Mouse (Mus musculus) midbrain, embryonic 14.5 days (tissue): ENCODE measurements around the gene Atp5g3. TPM values are rescaled to one million over a fixed set of nuclear protein-coding genes. Genes with fewer than 3 reads are reported as not detected.

Experiments
- ATAC-seq: fragments of 200-750 bp; cut with Nextera tagmentation; 2 replicates; pipeline ENCODE4 v1.8.0; 2017; ENCODE audit warnings: moderate number of reproducible peaks, moderate library complexity; ENCODE audit not compliant: low FRiP score, low TSS enrichment
- DNase-seq: peaks from one replicate; pipeline ENCODE4 v3.0.0-alpha.2; 2015
- H3K27ac ChIP-seq: fragments of 300-500 bp; sonication (generic); replicated peaks from 2 replicates; pipeline ENCODE4 v1.5.1; 2014; ENCODE audit warnings: mild to moderate bottlenecking, low read depth, low read length, moderate library complexity
- H3K27me3 ChIP-seq: fragments of 300-500 bp; sonication (generic); 2 replicates; pipeline ENCODE4 v1.6.1; 2014; ENCODE audit warnings: low read length, control low read depth, mixed read lengths; ENCODE audit not compliant: control insufficient read depth, insufficient read depth
- H3K36me3 ChIP-seq: fragments of 300-500 bp; sonication (generic); 2 replicates; pipeline ENCODE4 v1.6.1; 2014; ENCODE audit warnings: low read length, control low read depth; ENCODE audit not compliant: control insufficient read depth, insufficient read depth
- H3K4me1 ChIP-seq: fragments of 300-500 bp; sonication (generic); 2 replicates; pipeline ENCODE4 v1.6.1; 2014; ENCODE audit warnings: mild to moderate bottlenecking, antibody characterized with exemption, low read length, control low read depth; ENCODE audit not compliant: control insufficient read depth, insufficient read depth
- H3K4me2 ChIP-seq: fragments of 300-500 bp; sonication (generic); 2 replicates; pipeline ENCODE4 v1.6.1; 2014; ENCODE audit warnings: mild to moderate bottlenecking, low read length, moderate library complexity
- H3K4me3 ChIP-seq: fragments of 300-500 bp; sonication (generic); replicated peaks from 2 replicates; pipeline ENCODE4 v1.5.1; 2014; ENCODE audit warnings: low read depth, low read length
- H3K9ac ChIP-seq: fragments of 300-500 bp; sonication (generic); replicated peaks from 2 replicates; pipeline ENCODE4 v1.6.1; 2014; ENCODE audit warnings: mild to moderate bottlenecking, low read length, moderate library complexity
- H3K9me3 ChIP-seq: fragments of 300-500 bp; sonication (generic); 2 replicates; pipeline ENCODE4 v1.6.1; 2016; ENCODE audit warnings: low read length, control low read depth, mixed read lengths; ENCODE audit not compliant: control insufficient read depth
- WGBS: fragments of 180-500 bp; shearing (Covaris S2); extraction: QIAGEN DNeasy Blood & Tissue Kit; methylation state at CpG from one replicate; pipeline ENCODE4 v1.1.7; 2014; 5-methylcytosine and 5-hydroxymethylcytosine counted together
- polyA plus RNA-seq: library from polyadenylated mRNA; unstranded; fragments of >200 nt; fragmentation: Nextera tagmentation; extraction: Ambion mirVana; gene quantifications from 2 replicates; pipeline ENCODE4 v1.2.1, GENCODE M21; 2014

Gene Atp5g3
- 1,023 and 1,183 TPM in 2 replicates for polyA plus RNA-seq

- Histone ChIP-seq H3K9ac (peak within 1 kb of the TSS; percentile 99), H3K4me3 (peak within 1 kb of the TSS; percentile 98)
- ATAC-seq, result peak; percentile 95
Measured at GRCm38 (mm10) chr2:73911175-73911700, at the start of gene Atp5g3. Atp5g3 (minus strand) TSS chr2:73911326.

GRCm38 (mm10) chr2:73958342-73958741, 47.2 kb upstream of the Atp5g3 start:
- Histone ChIP-seq H3K27me3 (no peaks in the 10 kb centered on the region), H3K27ac (no peak overlapping the region), H3K4me2 (no peak overlapping the region), H3K4me1 (no peaks in the 10 kb centered on the region), H3K4me3 (no peak overlapping the region), H3K36me3 (no peaks in the 10 kb centered on the region), H3K9ac (no peak overlapping the region), H3K9me3 (no peaks in the 10 kb centered on the region)
- WGBS, result 81% methylated on average over 6 of the region's 6 CpGs
- ATAC-seq (no peak), DNase-seq (no peak)

More at GRCm38 (mm10) chr2:73911175-73911700, at the start of gene Atp5g3:
- Histone ChIP-seq H3K9me3 (no peaks in the 10 kb centered on the region), H3K4me2 (peak within 1 kb of the TSS; percentile 85), H3K4me1 (peaks cover 12% of the 10 kb centered on the region), H3K27ac (peak within 1 kb of the TSS; percentile 91), H3K27me3 (no peaks in the 10 kb centered on the region), H3K36me3 (peaks cover 33% of the 10 kb centered on the region)
- DNase-seq, result peak; percentile 97
- under 1% methylated on average over 38 of the region's 38 CpGs for WGBS

- WGBS, result 83% methylated on average over 1 of the region's 1 CpGs
- H3K9me3 ChIP-seq, result no peaks in the 10 kb centered on the region
- no peak overlapping the region for H3K4me3 ChIP-seq
- H3K27ac ChIP-seq, result no peak overlapping the region
- ATAC-seq, result no peak
- DNase-seq, result no peak
- H3K4me2 ChIP-seq, result no peak overlapping the region
- H3K36me3 ChIP-seq, result no peaks in the 10 kb centered on the region
- H3K9ac ChIP-seq, result no peak overlapping the region
- no peaks in the 10 kb centered on the region for H3K4me1 ChIP-seq
- H3K27me3 ChIP-seq, result no peaks in the 10 kb centered on the region
Measured at GRCm38 (mm10) chr2:73953612-73954011, 42.5 kb upstream of the Atp5g3 start.

- Histone ChIP-seq H3K36me3 (no peaks in the 10 kb centered on the region), H3K4me2 (no peak overlapping the region), H3K27me3 (no peaks in the 10 kb centered on the region), H3K4me1 (no peaks in the 10 kb centered on the region), H3K4me3 (no peak overlapping the region), H3K27ac (no peak overlapping the region), H3K9ac (no peak overlapping the region), H3K9me3 (no peaks in the 10 kb centered on the region)
- WGBS, result 51% methylated on average over 8 of the region's 8 CpGs
- ATAC-seq, result no peak
- no peak for DNase-seq
Measured at GRCm38 (mm10) chr2:73952597-73953219, 41.6 kb upstream of the Atp5g3 start.

- Histone ChIP-seq H3K9me3 (no peaks in the 10 kb centered on the region), H3K36me3 (no peaks in the 10 kb centered on the region), H3K4me2 (no peak overlapping the region), H3K9ac (no peak overlapping the region), H3K27me3 (no peaks in the 10 kb centered on the region), H3K4me1 (no peaks in the 10 kb centered on the region), H3K4me3 (no peak overlapping the region), H3K27ac (no peak overlapping the region)
- 93% methylated on average over 2 of the region's 2 CpGs for WGBS
- no peak for ATAC-seq
- DNase-seq, result no peak
Measured at GRCm38 (mm10) chr2:73947360-73947759, 36.2 kb upstream of the Atp5g3 start.

DNA sequence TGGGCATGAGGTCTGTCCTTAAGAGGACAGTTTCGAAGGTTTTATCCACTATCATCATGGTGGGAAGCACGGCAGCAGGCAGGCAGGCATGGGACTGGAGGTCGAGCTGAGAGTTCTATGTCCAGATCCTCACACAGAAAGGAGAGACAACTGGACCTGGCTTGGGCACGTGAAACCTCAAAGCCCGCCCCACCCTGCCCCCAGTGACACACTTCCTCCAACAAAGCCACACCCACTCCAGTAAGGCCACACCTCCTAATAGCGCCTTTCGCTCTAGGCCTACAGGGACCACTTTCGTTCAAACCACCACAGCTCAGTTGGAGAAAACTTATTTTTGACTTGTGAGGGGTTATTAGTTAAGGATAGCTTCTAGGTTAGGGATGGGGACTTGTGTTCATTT, 32.6 kb upstream of the Atp5g3 start:
- Histone ChIP-seq H3K9me3 (no peaks in the 10 kb centered on the region), H3K4me3 (no peak overlapping the region), H3K36me3 (no peaks in the 10 kb centered on the region), H3K9ac (no peak overlapping the region), H3K4me1 (no peaks in the 10 kb centered on the region), H3K27me3 (no peaks in the 10 kb centered on the region), H3K27ac (no peak overlapping the region), H3K4me2 (no peak overlapping the region)
- DNase-seq (no peak), ATAC-seq (no peak)
- 91% methylated on average over 8 of the region's 8 CpGs for WGBS

DNA sequence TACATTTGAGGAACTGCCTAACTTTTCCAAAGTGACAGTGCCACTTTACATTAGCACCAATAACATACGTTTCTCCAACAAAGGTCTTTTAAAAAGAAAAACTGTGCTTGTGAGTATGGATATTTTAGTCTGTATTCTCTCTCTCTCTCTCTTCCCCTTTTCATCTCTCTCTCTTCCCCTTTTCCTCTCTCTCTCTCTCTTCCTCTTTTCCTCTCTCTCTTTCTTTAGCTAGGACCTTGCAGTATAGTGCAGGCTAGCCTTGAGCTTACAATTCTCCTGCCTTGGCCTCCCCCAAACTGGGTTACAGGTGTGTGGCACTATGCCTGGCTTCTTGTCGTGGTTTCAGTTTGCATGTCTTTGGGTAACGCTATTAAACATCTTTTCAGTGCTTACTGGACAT, 31.7 kb upstream of the Atp5g3 start:
- Histone ChIP-seq H3K4me1 (no peaks in the 10 kb centered on the region), H3K4me2 (no peak overlapping the region), H3K9me3 (no peaks in the 10 kb centered on the region), H3K4me3 (no peak overlapping the region), H3K27ac (no peak overlapping the region), H3K36me3 (no peaks in the 10 kb centered on the region), H3K27me3 (no peaks in the 10 kb centered on the region), H3K9ac (no peak overlapping the region)
- DNase-seq (no peak), ATAC-seq (no peak)
- WGBS, result 90% methylated on average over 3 of the region's 3 CpGs

DNA sequence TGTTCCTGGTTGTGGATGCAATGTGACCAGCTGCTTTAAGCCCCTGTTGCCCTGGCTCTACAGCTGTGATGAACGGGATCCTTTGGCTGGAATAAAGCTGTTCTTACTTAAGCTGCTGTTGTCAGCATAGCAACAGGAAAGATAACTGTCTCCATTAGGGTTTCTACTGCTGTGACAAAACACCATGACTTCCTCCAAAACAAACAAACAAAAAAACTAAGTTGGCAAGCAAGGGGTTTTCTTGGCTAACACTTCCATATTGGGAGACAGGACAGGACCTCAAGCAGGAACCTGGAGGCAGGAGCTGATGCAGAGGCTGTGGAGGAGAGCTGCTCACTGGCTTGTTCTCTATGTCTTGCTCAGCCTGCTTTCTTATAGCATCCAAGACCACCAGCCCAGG, 30.2 kb upstream of the Atp5g3 start:
- ATAC-seq (no peak), DNase-seq (no peak)
- no peaks in the 10 kb centered on the region for H3K27me3 ChIP-seq
- no peaks in the 10 kb centered on the region for H3K36me3 ChIP-seq
- no peak overlapping the region for H3K4me3 ChIP-seq
- no peaks in the 10 kb centered on the region for H3K9me3 ChIP-seq
- WGBS, result 52% methylated on average over 1 of the region's 1 CpGs
- H3K4me2 ChIP-seq, result no peak overlapping the region
- H3K4me1 ChIP-seq, result no peaks in the 10 kb centered on the region
- H3K9ac ChIP-seq, result no peak overlapping the region
- no peak overlapping the region for H3K27ac ChIP-seq

- H3K27ac ChIP-seq, result no peak overlapping the region
- no peaks in the 10 kb centered on the region for H3K36me3 ChIP-seq
- no peak overlapping the region for H3K9ac ChIP-seq
- H3K27me3 ChIP-seq, result no peaks in the 10 kb centered on the region
- 89% methylated on average over 7 of the region's 7 CpGs for WGBS
- H3K4me3 ChIP-seq, result no peak overlapping the region
- no peak overlapping the region for H3K4me2 ChIP-seq
- H3K4me1 ChIP-seq, result no peaks in the 10 kb centered on the region
- no peaks in the 10 kb centered on the region for H3K9me3 ChIP-seq
- DNase-seq (no peak), ATAC-seq (no peak)
Measured at GRCm38 (mm10) chr2:73940471-73940870, 29.3 kb upstream of the Atp5g3 start.
